Mouse (Mus musculus): Measurements from ENCODE around the gene 4931422A03Rik.

- TF ChIP-seq POLR2A (IDR thresholded peaks at IDR 0.05; ENCODE audit: low read depth, low read length) (no peak), CTCF (IDR thresholded peaks at IDR 0.05; ENCODE audit: extremely low read depth, insufficient read length, insufficient replicate concordance, low read depth, low read length) (no peak)
Observed at GRCm38 (mm10) chr2:103947982-103948655, 80.0 kb downstream of the 4931422A03Rik start.
